In the genomic region with DNA sequence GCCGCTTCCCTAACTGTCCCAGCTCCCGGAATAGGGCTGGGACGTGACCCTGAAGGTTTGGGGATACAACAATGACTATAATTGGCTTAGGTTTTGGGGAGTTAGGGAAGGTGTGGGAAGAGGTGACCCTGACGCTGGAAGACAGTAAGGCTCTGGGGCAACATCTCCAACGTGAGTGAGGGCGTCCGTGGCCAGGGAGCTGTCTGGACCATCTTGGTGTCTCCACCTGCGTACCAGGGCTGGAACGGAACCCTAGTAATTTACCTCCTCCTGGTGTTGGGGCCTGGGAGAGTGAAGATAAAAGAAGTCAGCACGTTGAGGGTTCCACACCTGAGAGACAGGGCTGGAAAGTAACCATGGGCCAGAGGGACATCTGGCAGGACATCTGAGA, we compare ENCODE assay signal across 8 mouse cellular contexts. TPM values are rescaled to one million over a fixed set of nuclear protein-coding genes. Genes with fewer than 3 reads are reported as not detected.
DNase-seq lines count a peak whose midpoint lies in the region; ATAC-seq lines count a peak whose summit lies in the region.

No protein-coding gene starts in this region.

- no peaks in the 10 kb centered on the region for H3K9me3 ChIP-seq in limb, embryonic 15.5 days
- no peaks in the 10 kb centered on the region for H3K9me3 ChIP-seq in stomach, embryonic 16.5 days (replicated peaks; ENCODE audit: control insufficient read depth, low read length)

- H3K9ac ChIP-seq in limb, embryonic 15.5 days: peak overlapping the region; percentile 82
- H3K9ac ChIP-seq in stomach, embryonic 16.5 days (ENCODE audit: low read length): peak overlapping the region; percentile 98

- peak overlapping the region; percentile 82; the same call in 1 of the 2 replicates for H3K27ac ChIP-seq in limb, embryonic 15.5 days
- peak overlapping the region; percentile 90 for H3K27ac ChIP-seq in stomach, embryonic 16.5 days (ENCODE audit: low read length)

- H3K36me3 ChIP-seq in limb, embryonic 15.5 days: peaks cover 25% of the 10 kb centered on the region
- H3K36me3 ChIP-seq in stomach, embryonic 16.5 days (ENCODE audit: control insufficient read depth, insufficient read depth, low read length): peaks cover 13% of the 10 kb centered on the region

- ATAC-seq in limb, embryonic 15.5 days (ENCODE audit: insufficient number of reproducible peaks, low FRiP score, low TSS enrichment, low read depth): no peak
- no peak for ATAC-seq in stomach, embryonic 16.5 days (ENCODE audit: insufficient read depth, low FRiP score)

- H3K27me3 ChIP-seq in limb, embryonic 15.5 days: no peaks in the 10 kb centered on the region
- H3K27me3 ChIP-seq in stomach, embryonic 16.5 days (ENCODE audit: control insufficient read depth, insufficient read depth, low read length): no peaks in the 10 kb centered on the region

- WGBS in limb, embryonic 15.5 days: 4% methylated on average over 10 of the region's 10 CpGs
- 3% methylated on average over 10 of the region's 10 CpGs for WGBS in stomach, embryonic 16.5 days

- H3K4me1 ChIP-seq in limb, embryonic 15.5 days: peaks cover 42% of the 10 kb centered on the region
- H3K4me1 ChIP-seq in stomach, embryonic 16.5 days (ENCODE audit: control insufficient read depth, insufficient read depth, low read length): peaks cover 35% of the 10 kb centered on the region

- DNase-seq in cerebellum, adult 9-11 months: peak; percentile 60
- no peak for DNase-seq in cerebellum, adult 9-10 months
- peak; percentile 52 to 58 for DNase-seq in spleen, postnatal 10 days (ENCODE audit: low spot score in 2 of 2)
- no peak for DNase-seq in spleen, adult 18-20 months
- DNase-seq in left cerebral cortex, adult 9 months (ENCODE audit: low spot score in 2 of 2): no peak
- no peak for DNase-seq in gastrocnemius, postnatal 10 days

- peak overlapping the region; percentile 77 for H3K4me3 ChIP-seq in limb, embryonic 15.5 days
- H3K4me3 ChIP-seq in stomach, embryonic 16.5 days (replicated peaks; ENCODE audit: low read length): peak overlapping the region; percentile 89

- peak overlapping the region; percentile 81 for H3K4me2 ChIP-seq in limb, embryonic 15.5 days
- peak overlapping the region; percentile 91 for H3K4me2 ChIP-seq in stomach, embryonic 16.5 days (ENCODE audit: low read depth, low read length)

RNA-seq across cellular contexts. Expression of gene Bsg, which starts 0.7 kb away (rescaled TPM):
- 910 and 960 TPM in 2 replicates for polyA plus RNA-seq in limb, embryonic 15.5 days (2015; fragmentation: Nextera tagmentation; extraction: Ambion mirVana)
- polyA plus RNA-seq in stomach, embryonic 16.5 days (2015; fragmentation: Nextera tagmentation; extraction: Ambion mirVana): 983 and 1,041 TPM in 2 replicates
- 100 to 1,000 TPM; 420 to 439 TPM for total RNA-seq in gastrocnemius, postnatal 10 days (2021)

RNA-seq across cellular contexts. Expression of gene Hcn2, which starts 11.5 kb away (rescaled TPM):
- 0.08 TPM in 1 of 2 replicates, not detected in the other for polyA plus RNA-seq in limb, embryonic 15.5 days (2015; fragmentation: Nextera tagmentation; extraction: Ambion mirVana)
- not detected in 2 replicates for polyA plus RNA-seq in stomach, embryonic 16.5 days (2015; fragmentation: Nextera tagmentation; extraction: Ambion mirVana)
- total RNA-seq in gastrocnemius, postnatal 10 days (2021): under 1 TPM; 0.86 to 0.96 TPM

RNA-seq across cellular contexts. Expression of gene Gzmm, which starts 16.1 kb away (rescaled TPM):
- 0.86 and 1.3 TPM in 2 replicates for polyA plus RNA-seq in limb, embryonic 15.5 days (2015; fragmentation: Nextera tagmentation; extraction: Ambion mirVana)
- polyA plus RNA-seq in stomach, embryonic 16.5 days (2015; fragmentation: Nextera tagmentation; extraction: Ambion mirVana): 0.31 and 0.44 TPM in 2 replicates
- 1 to 10 TPM; 2.3 to 2.7 TPM for total RNA-seq in gastrocnemius, postnatal 10 days (2021)

RNA-seq across cellular contexts. Expression of gene Cdc34, which starts 23.0 kb away (rescaled TPM):
- polyA plus RNA-seq in limb, embryonic 15.5 days (2015; fragmentation: Nextera tagmentation; extraction: Ambion mirVana): 100 and 110 TPM in 2 replicates
- polyA plus RNA-seq in stomach, embryonic 16.5 days (2015; fragmentation: Nextera tagmentation; extraction: Ambion mirVana): 84.6 and 86.3 TPM in 2 replicates
- 100 to 1,000 TPM; 265 to 287 TPM for total RNA-seq in gastrocnemius, postnatal 10 days (2021)

RNA-seq across cellular contexts. Expression of gene Tpgs1, which starts 35.8 kb away (rescaled TPM):
- 54.6 and 58.9 TPM in 2 replicates for polyA plus RNA-seq in limb, embryonic 15.5 days (2015; fragmentation: Nextera tagmentation; extraction: Ambion mirVana)
- 47.4 and 53.2 TPM in 2 replicates for polyA plus RNA-seq in stomach, embryonic 16.5 days (2015; fragmentation: Nextera tagmentation; extraction: Ambion mirVana)
- 10 to 100 TPM; 18.3 to 18.7 TPM for total RNA-seq in gastrocnemius, postnatal 10 days (2021)

Comparison
In these comparisons a context has a peak if more than half of its experiments do, and no peak if none do; other contexts are left out.
1. DNase-seq: peak in cerebellum, adult 9-11 months (single experiment) and spleen, postnatal 10 days (2 of 2); none in cerebellum, adult 9-10 months (single experiment), spleen, adult 18-20 months (0 of 2), left cerebral cortex, adult 9 months (0 of 2) and gastrocnemius, postnatal 10 days (single experiment).